Mouse (Mus musculus): Measurements from ENCODE around the gene Gapdhs.
"Not testable (repeated sequence)": the region's sequence is repeated elsewhere in the genome, so short reads cannot be mapped to it uniquely, and the experiment has no call there.

Gapdhs gene

GRCm38 (mm10) chr7:30744022-30744598, 629 bp upstream of the Gapdhs start:
- no peak for DNase-seq

GRCm38 (mm10) chr7:30742570-30742969, 911 bp downstream of the Gapdhs start:
- not testable (repeated sequence) for DNase-seq

GRCm38 (mm10) chr7:30736211-30736610, 7.3 kb downstream of the Gapdhs start:
- no peak for DNase-seq

GRCm38 (mm10) chr7:30730064-30730722, 13.3 kb downstream of the Gapdhs start:
- not testable (repeated sequence) for DNase-seq

- peak; percentile 99 for DNase-seq
These were observed 14.0 kb downstream of the Gapdhs start, which contains the start of gene Tmem147 for GRCm38 (mm10) chr7:30729396-30730063. Tmem147 (minus strand) TSS chr7:30729540.

- DNase-seq, result no peak
These were observed 14.6 kb downstream of the Gapdhs start for GRCm38 (mm10) chr7:30728739-30729395.

- peak; percentile 93 for DNase-seq
These were observed 15.3 kb downstream of the Gapdhs start for GRCm38 (mm10) chr7:30728214-30728613.

- DNase-seq, result no peak
These were observed 20.1 kb downstream of the Gapdhs start for GRCm38 (mm10) chr7:30723274-30723953.

- DNase-seq, result no peak
These were observed 22.2 kb downstream of the Gapdhs start for GRCm38 (mm10) chr7:30721286-30721685.

GRCm38 (mm10) chr7:30719669-30720068, 23.8 kb downstream of the Gapdhs start:
- no peak for DNase-seq

GRCm38 (mm10) chr7:30717716-30718046, 25.8 kb downstream of the Gapdhs start:
- DNase-seq, result no peak

GRCm38 (mm10) chr7:30717006-30717715, 26.3 kb downstream of the Gapdhs start:
- DNase-seq, result peak; percentile 97

- no peak for DNase-seq
These were observed 31.5 kb downstream of the Gapdhs start, which contains the start of gene Atp4a for GRCm38 (mm10) chr7:30711942-30712341. Atp4a (plus strand) TSS chr7:30712209.

GRCm38 (mm10) chr7:30707441-30707840, 36.0 kb downstream of the Gapdhs start:
- no peak for DNase-seq

GRCm38 (mm10) chr7:30706214-30706882, 37.1 kb downstream of the Gapdhs start:
- DNase-seq, result peak; percentile 93

- DNase-seq, result no peak
These were observed 44.9 kb downstream of the Gapdhs start, which contains the start of gene 2200002J24Rik for GRCm38 (mm10) chr7:30698589-30698988. 2200002J24Rik (plus strand) TSS chr7:30698926.

- no peak for DNase-seq
These were observed 45.4 kb downstream of the Gapdhs start for GRCm38 (mm10) chr7:30698101-30698500.

- DNase-seq, result no peak
These were observed 55.2 kb downstream of the Gapdhs start for GRCm38 (mm10) chr7:30688325-30688724.

GRCm38 (mm10) chr7:30683425-30683824, 60.1 kb downstream of the Gapdhs start:
- no peak for DNase-seq

- peak; percentile 94 for DNase-seq
These were observed 61.6 kb downstream of the Gapdhs start for GRCm38 (mm10) chr7:30681897-30682296.
